Mouse (Mus musculus): ENCODE measurements around the gene Tns3. TPM values are rescaled to one million over a fixed set of nuclear protein-coding genes. Genes with fewer than 3 reads are reported as not detected.

Tns3 gene
- polyA plus RNA-seq, 1 experiment: 23.4 TPM

GRCm38 (mm10) chr11:8439035-8439434 is 225.3 kb downstream of the Tns3 start:
- Histone ChIP-seq H3K36me3 (ENCODE audit: control insufficient read depth, insufficient read depth) (peaks cover 43% of the 10 kb centered on the region), H3ac (ENCODE audit: control insufficient read depth, insufficient read length) (no peak overlapping the region), H3K4me3 (no peak overlapping the region), H3K4me2 (ENCODE audit: low read depth) (peak overlapping the region; percentile 37), H3K27me3 (ENCODE audit: control insufficient read depth, insufficient read depth, insufficient read length) (no peaks in the 10 kb centered on the region), H3K79me2 (ENCODE audit: control insufficient read depth, insufficient read depth) (peaks cover 25% of the 10 kb centered on the region)
- TF ChIP-seq POLR2A (IDR thresholded peaks at IDR 0.05; ENCODE audit: insufficient read length, low read depth): no peak
- TF ChIP-seq TCF3 (IDR thresholded peaks at IDR 0.05; ENCODE audit: insufficient read length, low read depth): no peak
- TF ChIP-seq POLR2AphosphoS2 (IDR thresholded peaks at IDR 0.05; ENCODE audit: insufficient read length, low read depth): no peak
- TF ChIP-seq CEBPB (IDR thresholded peaks at IDR 0.05; ENCODE audit: insufficient read depth, poor library complexity, severe bottlenecking): peak; percentile 97
- no peak for TF ChIP-seq MYOG (IDR thresholded peaks at IDR 0.05; ENCODE audit: control insufficient read depth in 1 of 3, insufficient read depth in 1 of 3, insufficient read length in 2 of 3, low read depth in 2 of 3)
- no peak for TF ChIP-seq REST (IDR thresholded peaks at IDR 0.05; ENCODE audit: insufficient read depth, insufficient read length)
- no peak for TF ChIP-seq MYOD1 (IDR thresholded peaks at IDR 0.05; ENCODE audit: control insufficient read depth in 1 of 3, insufficient read length in 2 of 3, low read depth in 2 of 3)

- H3K4me3 ChIP-seq: no peak overlapping the region
- no peak overlapping the region for H3ac ChIP-seq (ENCODE audit: control insufficient read depth, insufficient read length)
- TF ChIP-seq USF1 (IDR thresholded peaks at IDR 0.05; ENCODE audit: low read depth) (no peak), TCF12 (IDR thresholded peaks at IDR 0.05; ENCODE audit: insufficient read depth, poor library complexity, severe bottlenecking) (no peak), TCF3 (IDR thresholded peaks at IDR 0.05; ENCODE audit: insufficient read length, low read depth) (no peak), REST (IDR thresholded peaks at IDR 0.05; ENCODE audit: insufficient read depth, insufficient read length) (no peak), POLR2A (IDR thresholded peaks at IDR 0.05; ENCODE audit: insufficient read length, low read depth) (no peak), POLR2AphosphoS2 (IDR thresholded peaks at IDR 0.05; ENCODE audit: insufficient read length, low read depth) (no peak), MAX (IDR thresholded peaks at IDR 0.05; ENCODE audit: low read depth) (no peak), MYOD1 (IDR thresholded peaks at IDR 0.05; ENCODE audit: control insufficient read depth in 1 of 3, insufficient read length in 2 of 3, low read depth in 2 of 3) (no peak), SRF (IDR thresholded peaks at IDR 0.05; ENCODE audit: control insufficient read depth, insufficient read length, low read depth) (no peak), CEBPB (IDR thresholded peaks at IDR 0.05; ENCODE audit: insufficient read depth, poor library complexity, severe bottlenecking) (no peak), E2F4 (IDR thresholded peaks at IDR 0.05; ENCODE audit: insufficient read depth) (no peak), MYOG (IDR thresholded peaks at IDR 0.05; ENCODE audit: control insufficient read depth in 1 of 3, insufficient read depth in 1 of 3, insufficient read length in 2 of 3, low read depth in 2 of 3) (no peak)
- no peaks in the 10 kb centered on the region for H3K27me3 ChIP-seq (ENCODE audit: control insufficient read depth, insufficient read depth, insufficient read length)
- H3K36me3 ChIP-seq (ENCODE audit: control insufficient read depth, insufficient read depth): peaks cover 49% of the 10 kb centered on the region
- no peak overlapping the region for H3K4me2 ChIP-seq (ENCODE audit: low read depth)
- peaks cover 25% of the 10 kb centered on the region for H3K79me2 ChIP-seq (ENCODE audit: control insufficient read depth, insufficient read depth)
Measured at GRCm38 (mm10) chr11:8438269-8438668, 226.1 kb downstream of the Tns3 start.

GRCm38 (mm10) chr11:8435101-8435500 is 229.2 kb downstream of the Tns3 start:
- H3K27me3 ChIP-seq (ENCODE audit: control insufficient read depth, insufficient read depth, insufficient read length): no peaks in the 10 kb centered on the region
- no peak overlapping the region for H3K4me2 ChIP-seq (ENCODE audit: low read depth)
- peaks cover 60% of the 10 kb centered on the region for H3K36me3 ChIP-seq (ENCODE audit: control insufficient read depth, insufficient read depth)
- no peak overlapping the region for H3ac ChIP-seq (ENCODE audit: control insufficient read depth, insufficient read length)
- peaks cover 15% of the 10 kb centered on the region for H3K79me2 ChIP-seq (ENCODE audit: control insufficient read depth, insufficient read depth)
- TF ChIP-seq CEBPB (IDR thresholded peaks at IDR 0.05; ENCODE audit: insufficient read depth, poor library complexity, severe bottlenecking) (no peak), TCF3 (IDR thresholded peaks at IDR 0.05; ENCODE audit: insufficient read length, low read depth) (no peak), SRF (IDR thresholded peaks at IDR 0.05; ENCODE audit: control insufficient read depth, insufficient read length, low read depth) (no peak), POLR2AphosphoS2 (IDR thresholded peaks at IDR 0.05; ENCODE audit: insufficient read length, low read depth) (no peak), TCF12 (IDR thresholded peaks at IDR 0.05; ENCODE audit: insufficient read depth, poor library complexity, severe bottlenecking) (no peak), MAX (IDR thresholded peaks at IDR 0.05; ENCODE audit: low read depth) (no peak), REST (IDR thresholded peaks at IDR 0.05; ENCODE audit: insufficient read depth, insufficient read length) (no peak), MYOG (IDR thresholded peaks at IDR 0.05; ENCODE audit: control insufficient read depth in 1 of 3, insufficient read depth in 1 of 3, insufficient read length in 2 of 3, low read depth in 2 of 3) (no peak)
- no peak overlapping the region for H3K4me3 ChIP-seq

GRCm38 (mm10) chr11:8434366-8434765 is 230.0 kb downstream of the Tns3 start:
- H3K4me2 ChIP-seq (ENCODE audit: low read depth): no peak overlapping the region
- peaks cover 12% of the 10 kb centered on the region for H3K79me2 ChIP-seq (ENCODE audit: control insufficient read depth, insufficient read depth)
- no peak overlapping the region for H3K4me3 ChIP-seq

More at GRCm38 (mm10) chr11:8434366-8434765, 230.0 kb downstream of the Tns3 start:
- TF ChIP-seq POLR2AphosphoS2 (IDR thresholded peaks at IDR 0.05; ENCODE audit: insufficient read length, low read depth): no peak
- TF ChIP-seq TCF12 (IDR thresholded peaks at IDR 0.05; ENCODE audit: insufficient read depth, poor library complexity, severe bottlenecking): no peak
- TF ChIP-seq CEBPB (IDR thresholded peaks at IDR 0.05; ENCODE audit: insufficient read depth, poor library complexity, severe bottlenecking): no peak
- no peak for TF ChIP-seq USF1 (IDR thresholded peaks at IDR 0.05; ENCODE audit: low read depth)
- no peak for TF ChIP-seq MYOD1 (IDR thresholded peaks at IDR 0.05; ENCODE audit: control insufficient read depth in 1 of 3, insufficient read length in 2 of 3, low read depth in 2 of 3)
- TF ChIP-seq E2F4 (IDR thresholded peaks at IDR 0.05; ENCODE audit: insufficient read depth): no peak
- TF ChIP-seq SRF (IDR thresholded peaks at IDR 0.05; ENCODE audit: control insufficient read depth, insufficient read length, low read depth): no peak
- no peak for TF ChIP-seq REST (IDR thresholded peaks at IDR 0.05; ENCODE audit: insufficient read depth, insufficient read length)
- no peak for TF ChIP-seq MYOG (IDR thresholded peaks at IDR 0.05; ENCODE audit: control insufficient read depth in 1 of 3, insufficient read depth in 1 of 3, insufficient read length in 2 of 3, low read depth in 2 of 3)
- TF ChIP-seq POLR2A (IDR thresholded peaks at IDR 0.05; ENCODE audit: insufficient read length, low read depth): no peak
- TF ChIP-seq TCF3 (IDR thresholded peaks at IDR 0.05; ENCODE audit: insufficient read length, low read depth): no peak
- TF ChIP-seq MAX (IDR thresholded peaks at IDR 0.05; ENCODE audit: low read depth): no peak
- Histone ChIP-seq H3ac (ENCODE audit: control insufficient read depth, insufficient read length) (no peak overlapping the region), H3K27me3 (ENCODE audit: control insufficient read depth, insufficient read depth, insufficient read length) (no peaks in the 10 kb centered on the region), H3K36me3 (ENCODE audit: control insufficient read depth, insufficient read depth) (peaks cover 62% of the 10 kb centered on the region)
